Mouse (Mus musculus) induced T-regulatory cell, adult 2 months (primary cell): Measurements from ENCODE around the gene Tent4a.

Experiments used
- DNase-seq: peaks from one replicate; pipeline ENCODE4 v3.0.0-alpha.2; 2012; ENCODE audit warnings: low read depth

Gene Tent4a

GRCm38 (mm10) chr13:69519137-69519536, 15.3 kb downstream of the Tent4a start:
- no peak for DNase-seq

DNA sequence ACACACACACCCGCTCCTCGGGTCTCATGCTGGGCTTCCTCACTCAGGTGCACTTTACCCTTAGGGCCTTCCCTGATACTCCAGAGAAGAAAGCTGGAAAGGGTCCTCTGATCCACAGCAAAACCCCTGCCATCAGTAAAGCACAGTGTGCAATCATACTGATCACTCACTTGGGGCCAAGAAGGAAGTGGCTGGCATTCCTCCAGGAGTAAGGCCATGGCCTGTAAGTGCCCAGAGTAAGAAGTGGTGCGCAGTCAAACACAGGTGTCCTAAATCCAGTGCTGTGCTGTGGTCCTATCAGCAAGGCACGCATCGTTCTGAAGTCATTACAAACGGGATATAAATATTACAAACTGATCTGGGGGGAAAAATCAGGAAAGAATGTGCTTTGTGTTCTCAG, 17.0 kb downstream of the Tent4a start:
- DNase-seq, result no peak

GRCm38 (mm10) chr13:69515091-69515490, 19.3 kb downstream of the Tent4a start:
- no peak for DNase-seq

DNA sequence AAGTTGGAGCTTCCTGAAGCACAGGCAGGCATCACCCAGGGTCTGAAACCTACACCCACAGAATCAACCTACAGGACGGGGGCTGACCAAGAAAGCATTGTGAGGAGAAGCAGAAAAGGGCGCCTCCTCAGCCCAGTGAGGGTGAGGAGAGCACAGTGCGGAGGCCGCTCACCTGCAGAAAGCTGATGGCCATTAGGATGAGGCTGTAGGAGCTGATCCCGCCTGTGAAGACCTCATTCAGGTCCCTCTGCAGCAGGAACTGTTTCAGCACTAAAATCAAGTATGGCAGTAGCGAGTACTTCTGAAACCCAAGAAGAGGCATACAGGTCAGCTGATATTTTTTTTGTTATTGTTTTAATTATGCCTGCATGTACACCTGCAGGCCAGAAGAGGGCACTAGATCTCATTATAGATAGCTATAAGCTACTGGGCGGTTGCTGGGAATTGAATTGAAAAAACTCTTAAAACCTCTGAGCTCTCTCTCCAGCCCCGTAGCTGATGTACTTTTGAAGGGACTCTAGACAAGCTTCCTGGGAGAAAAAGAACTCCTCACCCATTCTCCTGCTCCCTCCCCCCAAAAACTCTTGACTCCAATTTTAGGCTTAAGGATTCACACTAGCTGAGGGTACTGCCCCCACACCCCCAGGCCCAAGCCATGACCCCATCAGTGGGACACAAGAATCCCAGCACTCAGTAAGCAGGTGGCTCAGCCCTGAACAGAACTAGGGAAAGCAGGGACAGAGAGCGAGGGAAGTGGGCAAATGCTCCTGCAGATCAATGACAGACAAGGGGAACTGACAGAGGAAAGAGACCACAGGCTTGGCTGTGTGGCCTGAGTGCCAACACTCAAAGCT, 24.8 kb downstream of the Tent4a start:
- DNase-seq, result peak; percentile 61

DNA sequence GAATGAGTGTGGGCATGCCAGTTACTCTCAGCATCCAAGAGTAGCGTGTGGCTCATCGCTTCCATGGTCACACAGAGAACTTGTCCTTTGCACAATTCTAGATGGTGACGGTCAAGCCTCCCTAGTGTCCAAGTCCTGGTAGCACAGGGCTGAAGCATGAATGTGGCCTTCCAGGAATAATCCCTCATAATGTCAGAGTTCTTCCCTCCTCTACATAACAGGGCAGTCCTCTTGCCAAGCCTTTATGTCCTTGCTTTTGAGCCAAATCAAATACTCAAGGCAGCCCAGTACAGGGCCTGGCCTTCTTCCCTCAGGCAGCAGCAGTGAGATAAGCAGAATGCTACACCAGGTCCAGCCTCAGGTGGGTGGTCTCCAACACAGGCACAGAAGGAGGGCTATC, 26.8 kb downstream of the Tent4a start:
- no peak for DNase-seq

GRCm38 (mm10) chr13:69506341-69507086, 27.9 kb downstream of the Tent4a start:
- DNase-seq, result no peak

- no peak for DNase-seq
Observed at GRCm38 (mm10) chr13:69502863-69503262, 31.6 kb downstream of the Tent4a start.

DNA sequence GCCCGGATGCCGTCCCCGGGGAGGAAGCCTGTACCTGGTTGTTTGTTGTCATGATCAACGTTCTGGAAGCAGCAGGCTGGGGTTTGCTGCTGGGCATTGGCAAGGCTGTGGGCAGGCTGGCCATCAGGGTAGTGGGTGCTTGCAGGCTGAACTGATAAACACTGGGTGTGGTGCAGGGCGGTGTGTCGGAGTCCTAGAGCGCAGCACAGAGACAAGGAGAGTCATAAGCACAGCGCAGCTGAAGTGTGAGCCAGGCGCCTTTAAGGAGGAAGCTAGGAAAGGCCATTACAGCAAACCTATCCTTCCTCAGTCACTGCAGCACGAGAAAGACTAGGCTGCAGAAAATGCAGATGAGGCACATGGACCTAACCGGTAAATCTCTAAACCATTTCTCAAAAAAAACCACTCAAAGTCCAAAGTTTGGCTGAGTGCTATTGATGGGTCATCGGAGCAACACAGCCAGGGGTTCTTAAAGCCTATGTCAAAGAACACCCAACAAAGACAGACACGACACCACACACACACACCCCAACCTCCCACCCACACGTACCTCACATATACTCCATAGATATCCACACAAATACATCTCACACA, 32.2 kb downstream of the Tent4a start:
- DNase-seq, result no peak

GRCm38 (mm10) chr13:69498276-69498675, 36.1 kb downstream of the Tent4a start:
- no peak for DNase-seq

DNA sequence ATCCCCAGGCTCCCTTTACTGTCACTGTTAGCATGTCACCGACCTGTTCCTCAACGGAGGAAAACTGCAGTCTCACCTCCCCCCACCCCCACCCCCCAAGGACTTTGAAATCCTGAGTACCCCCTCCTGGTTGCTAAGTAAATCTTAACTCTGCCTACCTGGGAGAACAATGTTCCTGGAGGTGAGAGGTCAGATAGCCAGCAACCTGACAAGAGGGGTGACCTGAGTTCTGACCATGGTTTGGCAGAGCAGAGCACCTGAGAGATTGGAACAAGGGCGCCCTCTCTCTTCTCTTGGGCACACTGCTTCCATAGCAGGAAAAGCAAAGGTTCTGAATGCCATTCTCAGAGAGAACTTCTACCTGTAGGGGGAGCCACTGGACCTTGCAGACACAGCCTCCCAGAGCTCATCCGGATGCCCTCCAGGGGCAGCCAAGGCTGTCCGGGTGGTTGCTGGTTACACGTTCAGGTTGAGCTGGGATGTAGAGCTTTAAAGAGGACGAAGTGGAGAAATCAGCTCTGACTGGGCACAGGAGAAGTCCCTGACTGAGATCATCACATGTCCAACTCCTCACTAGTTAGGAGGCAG, 41.4 kb downstream of the Tent4a start:
- DNase-seq, result peak; percentile 78

DNA sequence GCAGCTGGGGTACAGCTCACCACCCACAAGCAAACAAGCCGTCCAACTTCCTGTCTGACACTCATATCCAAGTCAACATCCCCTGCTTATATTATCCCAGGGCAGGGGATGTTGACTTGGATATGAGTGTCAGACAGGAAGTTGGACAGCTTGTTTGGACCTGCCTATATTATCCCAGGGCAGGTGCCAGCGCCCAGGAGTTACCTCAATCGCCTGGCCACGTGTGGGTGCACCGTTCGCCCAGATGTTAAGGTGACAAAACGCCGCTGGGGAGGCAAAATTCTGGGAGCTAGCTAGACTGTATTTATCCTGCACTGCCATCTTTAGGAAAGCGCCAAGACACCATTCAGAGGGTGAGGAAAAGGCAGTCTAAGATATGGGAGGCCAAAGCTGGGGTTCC, 44.6 kb downstream of the Tent4a start:
- no peak for DNase-seq

- no peak for DNase-seq
Observed at GRCm38 (mm10) chr13:69488565-69489255, 45.7 kb downstream of the Tent4a start.

- no peak for DNase-seq
Observed at GRCm38 (mm10) chr13:69487611-69488275, 46.7 kb downstream of the Tent4a start.

- DNase-seq, result no peak
Observed at GRCm38 (mm10) chr13:69487108-69487507, 47.3 kb downstream of the Tent4a start.

DNA sequence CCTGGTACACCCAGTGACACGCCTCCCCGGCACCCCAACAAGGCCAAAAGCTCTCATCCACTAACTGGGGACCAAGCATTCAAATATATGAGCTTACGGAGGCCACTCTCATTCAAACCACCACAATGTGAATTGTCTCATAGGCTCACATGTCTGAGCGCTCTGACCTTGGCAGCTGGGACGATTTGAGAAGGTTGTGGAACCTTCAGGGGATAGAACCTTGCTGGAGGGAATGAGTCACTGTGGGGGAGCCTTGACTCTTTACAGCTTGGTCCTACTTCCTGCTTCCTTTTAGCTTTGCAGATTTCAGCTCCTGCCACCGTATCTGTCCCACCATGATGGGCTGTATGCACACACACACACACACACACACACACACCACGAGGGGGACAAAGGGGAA, 48.6 kb downstream of the Tent4a start:
- DNase-seq, result no peak

GRCm38 (mm10) chr13:69485326-69485725, 49.1 kb downstream of the Tent4a start:
- peak; percentile 30 for DNase-seq

DNA sequence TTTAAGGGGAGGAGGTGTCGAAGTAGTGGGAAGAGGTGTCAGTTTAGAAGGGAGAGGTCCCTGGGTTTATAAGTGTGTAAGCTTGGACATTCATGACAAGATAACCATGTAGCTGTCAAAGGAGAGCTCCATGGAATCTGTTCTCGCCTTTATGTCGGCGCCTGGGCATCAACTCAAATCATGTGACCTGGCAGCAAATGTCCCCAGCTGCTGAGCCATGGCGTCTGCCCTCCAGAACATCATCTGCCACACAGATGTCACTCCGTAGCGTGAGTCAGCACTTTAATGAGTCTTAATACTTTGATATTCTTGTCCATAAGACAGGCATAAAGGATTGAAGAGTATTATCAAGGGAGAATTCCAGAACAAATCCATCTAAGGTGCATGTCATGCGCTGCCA, 51.7 kb downstream of the Tent4a start:
- DNase-seq, result no peak

- no peak for DNase-seq
Observed at GRCm38 (mm10) chr13:69481634-69482505, 52.5 kb downstream of the Tent4a start.

- no peak for DNase-seq
Observed at GRCm38 (mm10) chr13:69481026-69481425, 53.4 kb downstream of the Tent4a start.

GRCm38 (mm10) chr13:69479906-69480305, 54.5 kb downstream of the Tent4a start:
- DNase-seq, result no peak
